Mouse (Mus musculus) bone marrow, adult 2 months (tissue): ENCODE measurements around the gene Actl7b.

Source experiments
- CTCF ChIP-seq: fragments of 200-500 bp; IDR thresholded peaks from 2 replicates; pipeline ENCODE4 v1.5.1; 2011; ENCODE audit warnings: low read length, control low read depth; ENCODE audit not compliant: control insufficient read depth, insufficient read depth
- POLR2A ChIP-seq: fragments of 200-500 bp; IDR thresholded peaks from 2 replicates; pipeline ENCODE4 v1.6.1; 2011; ENCODE audit warnings: low read depth, mild to moderate bottlenecking, control low read depth, low read length, borderline replicate concordance; ENCODE audit not compliant: control insufficient read depth

GRCm38 (mm10) chr4:56743363-56744195, 2.3 kb upstream of the Actl7b start, which contains the start of gene Actl7a:
- TF ChIP-seq POLR2A (no peak), CTCF (no peak)
